Mouse (Mus musculus): Measurements from ENCODE around the gene Il17f. TPM values are rescaled to one million over a fixed set of nuclear protein-coding genes. Genes with fewer than 3 reads are reported as not detected.

The Il17f gene
- polyA plus RNA-seq, 1 experiment, result not detected

DNA sequence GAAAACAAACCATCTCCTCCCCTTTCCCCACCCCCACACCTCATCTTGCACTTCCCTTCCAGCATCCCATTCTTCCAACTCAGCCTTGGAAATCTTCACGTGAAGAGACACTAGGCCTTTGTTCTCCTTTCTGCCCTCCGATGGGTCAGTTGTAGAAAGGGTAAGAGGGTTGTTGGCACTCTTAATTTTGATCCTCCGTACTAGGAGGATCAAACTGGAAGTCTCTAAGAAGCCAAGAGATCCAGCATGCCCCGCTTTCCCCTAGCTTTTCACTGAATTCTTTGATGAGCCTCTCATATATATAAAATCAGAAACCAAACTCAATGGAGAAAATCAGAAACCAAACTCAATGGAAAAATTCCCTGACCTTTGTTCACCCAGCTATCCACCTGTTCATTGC, 33.1 kb upstream of the Il17f start:
- Histone ChIP-seq H3K4me1 (ENCODE audit: control insufficient read depth, insufficient read depth, low read length) (no peaks in the 10 kb centered on the region; the same call in 1 of the 2 replicates), H3K4me3 (replicated peaks; ENCODE audit: control insufficient read depth, low read depth, low read length) (no peak overlapping the region), H3K27ac (ENCODE audit: control insufficient read depth, insufficient read depth, low read depth, low read length, poor library complexity) (no peak overlapping the region)
- TF ChIP-seq CTCF (IDR thresholded peaks at IDR 0.05; ENCODE audit: control insufficient read depth, insufficient read depth, low read length) (no peak), POLR2A (IDR thresholded peaks at IDR 0.05; ENCODE audit: borderline replicate concordance, control insufficient read depth, low read depth, low read length) (no peak)
- WGBS, result 74% methylated on average over 4 of the region's 4 CpGs

DNA sequence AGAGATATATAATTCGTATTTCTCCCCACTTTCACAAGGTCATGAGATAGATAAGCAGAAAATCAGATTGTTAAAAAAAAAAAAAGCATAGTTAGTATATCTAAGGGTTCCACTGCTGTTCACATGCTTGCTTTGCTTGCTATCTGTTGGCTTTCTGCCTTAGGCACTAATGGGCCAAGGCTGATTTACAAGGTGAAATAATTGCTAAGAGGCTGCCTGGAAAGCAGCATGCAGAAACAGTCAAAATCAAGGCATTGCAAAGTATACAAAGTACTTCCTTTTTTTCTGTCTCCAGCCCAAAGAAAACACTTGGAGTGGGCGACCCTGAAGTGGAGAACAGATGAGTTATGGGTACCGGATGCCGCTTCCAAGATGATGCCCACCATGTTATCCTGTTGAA, 30.5 kb upstream of the Il17f start:
- 61% methylated on average over 4 of the region's 4 CpGs for WGBS
- Histone ChIP-seq H3K4me3 (replicated peaks; ENCODE audit: control insufficient read depth, low read depth, low read length) (no peak overlapping the region), H3K4me1 (ENCODE audit: control insufficient read depth, insufficient read depth, low read length) (no peaks in the 10 kb centered on the region; the same call in 1 of the 2 replicates), H3K27ac (ENCODE audit: control insufficient read depth, insufficient read depth, low read depth, low read length, poor library complexity) (no peak overlapping the region)
- no peak for TF ChIP-seq CTCF (IDR thresholded peaks at IDR 0.05; ENCODE audit: control insufficient read depth, insufficient read depth, low read length)
- no peak for TF ChIP-seq POLR2A (IDR thresholded peaks at IDR 0.05; ENCODE audit: borderline replicate concordance, control insufficient read depth, low read depth, low read length)

DNA sequence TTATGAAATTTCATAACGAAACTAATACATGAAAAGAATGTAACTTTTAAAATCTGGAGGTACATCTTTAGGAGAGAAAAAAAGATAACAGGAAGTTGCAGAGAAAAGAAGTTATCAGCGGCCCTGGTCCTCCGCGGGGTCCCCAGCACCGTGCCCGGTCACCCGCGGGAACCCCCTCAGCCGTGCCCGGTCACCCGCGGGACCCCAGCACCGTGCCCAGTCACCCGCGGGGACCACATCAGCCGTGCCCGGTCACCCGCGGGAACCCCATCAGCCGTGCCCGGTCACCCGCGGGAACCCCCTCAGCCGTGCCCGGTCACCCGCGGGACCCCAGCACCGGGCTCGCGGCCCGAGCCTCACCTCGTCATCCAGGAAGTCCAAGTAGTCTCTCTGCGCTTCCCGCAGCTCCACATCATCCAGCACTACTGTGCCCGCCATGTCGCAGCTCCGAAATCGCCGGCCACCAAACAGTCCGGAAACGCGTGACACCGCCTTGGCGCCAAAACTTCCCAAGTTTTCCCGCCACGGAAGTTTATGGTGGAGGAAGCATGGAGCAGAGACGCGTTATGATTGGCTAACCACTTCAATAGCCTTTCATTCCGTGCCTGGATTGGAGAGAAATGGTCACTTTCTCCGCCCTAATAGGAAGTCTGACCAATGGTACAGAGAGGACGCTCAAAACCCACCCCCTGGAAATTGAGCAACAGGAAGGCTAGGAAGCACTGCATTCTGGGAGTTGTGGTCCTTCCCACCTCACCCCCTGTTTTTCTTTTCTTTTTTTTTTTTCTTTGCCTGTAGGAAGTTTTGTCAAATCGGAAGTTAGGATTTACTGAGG, 29.6 kb upstream of the Il17f start, which contains the start of gene Mcm3:
TSS of gene Mcm3 (minus strand) at position 542 of the 835 bp plus-strand sequence.
- TF ChIP-seq CTCF (IDR thresholded peaks at IDR 0.05; ENCODE audit: control insufficient read depth, insufficient read depth, low read length), result no peak
- TF ChIP-seq POLR2A (IDR thresholded peaks at IDR 0.05; ENCODE audit: borderline replicate concordance, control insufficient read depth, low read depth, low read length), result peak; percentile 59; the same call in 1 of the 2 replicates
- WGBS, result under 1% methylated on average over 52 of the region's 52 CpGs
- Histone ChIP-seq H3K4me1 (ENCODE audit: control insufficient read depth, insufficient read depth, low read length) (no peaks in the 10 kb centered on the region; the same call in 1 of the 2 replicates), H3K4me3 (replicated peaks; ENCODE audit: control insufficient read depth, low read depth, low read length) (peak within 1 kb of the TSS; percentile 82), H3K27ac (ENCODE audit: control insufficient read depth, insufficient read depth, low read depth, low read length, poor library complexity) (no peak within 1 kb of the TSS; the same call in 1 of the 2 replicates)

DNA sequence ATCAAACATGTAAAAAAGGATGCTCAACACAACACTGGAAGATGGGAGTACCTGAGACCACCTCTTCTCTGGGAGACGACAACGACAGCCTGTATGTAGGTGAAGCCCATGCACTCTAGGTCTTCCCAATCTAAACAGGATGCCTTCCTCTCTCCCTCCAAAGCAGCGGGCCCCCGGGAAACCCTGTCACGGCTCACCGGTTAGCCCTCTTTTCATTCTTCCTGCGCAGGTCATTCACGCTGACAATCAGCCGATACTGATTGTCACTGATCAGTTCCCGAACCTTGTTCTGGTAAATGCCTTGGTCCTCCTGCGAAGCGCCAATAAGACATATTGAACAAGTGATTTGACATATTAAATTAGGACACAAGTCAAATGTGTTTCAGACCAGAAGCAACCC, 27.2 kb upstream of the Il17f start:
- TF ChIP-seq CTCF (IDR thresholded peaks at IDR 0.05; ENCODE audit: control insufficient read depth, insufficient read depth, low read length) (no peak), POLR2A (IDR thresholded peaks at IDR 0.05; ENCODE audit: borderline replicate concordance, control insufficient read depth, low read depth, low read length) (no peak)
- 79% methylated on average over 12 of the region's 12 CpGs for WGBS
- H3K4me1 ChIP-seq (ENCODE audit: control insufficient read depth, insufficient read depth, low read length), result no peaks in the 10 kb centered on the region; the same call in 1 of the 2 replicates
- H3K27ac ChIP-seq (ENCODE audit: control insufficient read depth, insufficient read depth, low read depth, low read length, poor library complexity), result no peak overlapping the region
- H3K4me3 ChIP-seq (replicated peaks; ENCODE audit: control insufficient read depth, low read depth, low read length), result no peak overlapping the region

- Histone ChIP-seq H3K27ac (ENCODE audit: control insufficient read depth, insufficient read depth, low read depth, low read length, poor library complexity) (no peak overlapping the region), H3K4me1 (ENCODE audit: control insufficient read depth, insufficient read depth, low read length) (no peaks in the 10 kb centered on the region; the same call in 1 of the 2 replicates), H3K4me3 (replicated peaks; ENCODE audit: control insufficient read depth, low read depth, low read length) (no peak overlapping the region)
- 45% methylated on average over 9 of the region's 9 CpGs for WGBS
- TF ChIP-seq POLR2A (IDR thresholded peaks at IDR 0.05; ENCODE audit: borderline replicate concordance, control insufficient read depth, low read depth, low read length) (no peak), CTCF (IDR thresholded peaks at IDR 0.05; ENCODE audit: control insufficient read depth, insufficient read depth, low read length) (no peak)
These were observed 26.8 kb upstream of the Il17f start for GRCm38 (mm10) chr1:20817172-20817571.

GRCm38 (mm10) chr1:20814521-20814920, 24.1 kb upstream of the Il17f start:
- WGBS, result 95% methylated on average over 8 of the region's 8 CpGs
- TF ChIP-seq CTCF (IDR thresholded peaks at IDR 0.05; ENCODE audit: control insufficient read depth, insufficient read depth, low read length) (no peak), POLR2A (IDR thresholded peaks at IDR 0.05; ENCODE audit: borderline replicate concordance, control insufficient read depth, low read depth, low read length) (no peak)
- Histone ChIP-seq H3K4me1 (ENCODE audit: control insufficient read depth, insufficient read depth, low read length) (no peaks in the 10 kb centered on the region; the same call in 1 of the 2 replicates), H3K27ac (ENCODE audit: control insufficient read depth, insufficient read depth, low read depth, low read length, poor library complexity) (no peak overlapping the region), H3K4me3 (replicated peaks; ENCODE audit: control insufficient read depth, low read depth, low read length) (no peak overlapping the region)

- no peak for TF ChIP-seq POLR2A (IDR thresholded peaks at IDR 0.05; ENCODE audit: borderline replicate concordance, control insufficient read depth, low read depth, low read length)
- TF ChIP-seq CTCF (IDR thresholded peaks at IDR 0.05; ENCODE audit: control insufficient read depth, insufficient read depth, low read length), result no peak
- Histone ChIP-seq H3K27ac (ENCODE audit: control insufficient read depth, insufficient read depth, low read depth, low read length, poor library complexity) (no peak overlapping the region), H3K4me1 (ENCODE audit: control insufficient read depth, insufficient read depth, low read length) (no peaks in the 10 kb centered on the region), H3K4me3 (replicated peaks; ENCODE audit: control insufficient read depth, low read depth, low read length) (no peak overlapping the region)
- WGBS, result 94% methylated on average over 10 of the region's 10 CpGs
These were observed 14.1 kb upstream of the Il17f start for GRCm38 (mm10) chr1:20804526-20804925.

GRCm38 (mm10) chr1:20801682-20802390, 11.4 kb upstream of the Il17f start:
- TF ChIP-seq CTCF (IDR thresholded peaks at IDR 0.05; ENCODE audit: control insufficient read depth, insufficient read depth, low read length), result no peak
- TF ChIP-seq POLR2A (IDR thresholded peaks at IDR 0.05; ENCODE audit: borderline replicate concordance, control insufficient read depth, low read depth, low read length), result no peak
- H3K4me3 ChIP-seq (replicated peaks; ENCODE audit: control insufficient read depth, low read depth, low read length), result no peak overlapping the region
- no peaks in the 10 kb centered on the region for H3K4me1 ChIP-seq (ENCODE audit: control insufficient read depth, insufficient read depth, low read length)
- no peak overlapping the region for H3K27ac ChIP-seq (ENCODE audit: control insufficient read depth, insufficient read depth, low read depth, low read length, poor library complexity)
- 84% methylated on average over 8 of the region's 8 CpGs for WGBS

Data from bone marrow, adult 2 months (tissue).